Mouse (Mus musculus) heart, embryonic 12.5 days (tissue): Measurements from ENCODE around the gene Sla2. TPM values are rescaled to one million over a fixed set of nuclear protein-coding genes. Genes with fewer than 3 reads are reported as not detected.
"Not testable (repeated sequence)": the region's sequence is repeated elsewhere in the genome, so short reads cannot be mapped to it uniquely, and the experiment has no call there.

Experiments
- ATAC-seq: fragments of 200-750 bp; cut with Nextera tagmentation; 2 replicates; pipeline ENCODE4 v1.8.0; 2017; ENCODE audit warnings: moderate TSS enrichment, moderate library complexity; ENCODE audit not compliant: insufficient number of reproducible peaks, low FRiP score
- H3K27ac ChIP-seq: fragments of 300-500 bp; sonication (generic); 2 replicates; pipeline ENCODE4 v1.5.1; 2016; ENCODE audit warnings: mild to moderate bottlenecking, moderate library complexity; ENCODE audit not compliant: poor library complexity, severe bottlenecking
- H3K27me3 ChIP-seq: fragments of 300-500 bp; sonication (generic); replicated peaks from 2 replicates; pipeline ENCODE4 v1.6.1; 2016; ENCODE audit warnings: mild to moderate bottlenecking, moderate library complexity
- H3K36me3 ChIP-seq: fragments of 300-500 bp; sonication (generic); 2 replicates; pipeline ENCODE4 v1.6.1; 2016; ENCODE audit warnings: mild to moderate bottlenecking, moderate library complexity
- H3K4me1 ChIP-seq: fragments of 300-500 bp; sonication (generic); replicated peaks from 2 replicates; pipeline ENCODE4 v1.6.1; 2016; ENCODE audit warnings: mild to moderate bottlenecking
- H3K4me2 ChIP-seq: fragments of 300-500 bp; sonication (generic); 2 replicates; pipeline ENCODE4 v1.6.1; 2016; ENCODE audit warnings: mild to moderate bottlenecking, moderate library complexity
- H3K4me3 ChIP-seq: fragments of 300-500 bp; sonication (generic); 2 replicates; pipeline ENCODE4 v1.5.1; 2016; ENCODE audit warnings: mild to moderate bottlenecking
- H3K9ac ChIP-seq: fragments of 300-500 bp; sonication (generic); 2 replicates; pipeline ENCODE4 v1.6.1; 2016; ENCODE audit warnings: mild to moderate bottlenecking, moderate library complexity
- H3K9me3 ChIP-seq: fragments of 300-500 bp; sonication (generic); replicated peaks from 2 replicates; pipeline ENCODE4 v1.6.1; 2016; ENCODE audit warnings: mild to moderate bottlenecking, moderate library complexity
- WGBS: fragments of 180-500 bp; shearing (Covaris S2); methylation state at CpG from one replicate; pipeline ENCODE4 v1.1.7; 2016; 5-methylcytosine and 5-hydroxymethylcytosine counted together
- polyA plus RNA-seq: library from polyadenylated mRNA; unstranded; fragments of >200 nt; fragmentation: Nextera tagmentation; extraction: Ambion mirVana; gene quantifications from 2 replicates; pipeline ENCODE4 v1.2.1, GENCODE M21; 2016

Gene Sla2
- polyA plus RNA-seq, 1 experiment from 2014 or later, result 0.55 TPM

DNA sequence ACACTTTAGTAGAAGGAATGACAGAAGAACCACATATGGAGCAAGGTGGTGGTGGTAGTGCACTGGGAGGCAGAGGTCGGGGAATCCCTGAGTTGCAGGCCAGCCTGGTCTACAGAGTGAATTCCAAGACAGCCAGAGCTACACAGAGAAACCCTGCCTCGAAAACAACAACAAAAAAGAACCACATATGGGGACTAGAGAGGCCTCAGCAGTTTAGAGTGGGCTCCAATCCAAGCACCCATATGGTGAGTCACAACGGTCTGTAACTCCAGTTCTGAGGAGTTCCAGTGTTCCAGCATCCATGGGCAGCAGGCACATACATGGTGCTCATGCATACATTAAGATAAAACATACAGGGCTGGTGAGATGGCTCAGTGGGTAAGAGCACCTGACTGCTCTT is 22.5 kb downstream of the Sla2 start:
- H3K9ac ChIP-seq, result peak overlapping the region; percentile 98
- no peaks in the 10 kb centered on the region for H3K9me3 ChIP-seq
- peak overlapping the region; percentile 88 for H3K4me2 ChIP-seq
- WGBS, result 77% methylated on average over 3 of the region's 3 CpGs
- H3K27me3 ChIP-seq, result no peaks in the 10 kb centered on the region
- ATAC-seq, result no peak
- H3K4me1 ChIP-seq, result peaks cover 33% of the 10 kb centered on the region
- no peak overlapping the region for H3K27ac ChIP-seq
- peak overlapping the region; percentile 96 for H3K4me3 ChIP-seq
- H3K36me3 ChIP-seq, result peaks cover 43% of the 10 kb centered on the region

- Histone ChIP-seq H3K9ac (peak overlapping the region; percentile 98), H3K9me3 (no peaks in the 10 kb centered on the region), H3K36me3 (peaks cover 35% of the 10 kb centered on the region), H3K27me3 (no peaks in the 10 kb centered on the region), H3K4me2 (peak overlapping the region; percentile 88), H3K4me3 (peak overlapping the region; percentile 96), H3K4me1 (peaks cover 26% of the 10 kb centered on the region), H3K27ac (peak overlapping the region; percentile 89)
- under 1% methylated on average over 28 of the region's 28 CpGs for WGBS
- ATAC-seq, result no peak; the same call in 1 of the 2 replicates
Observed at GRCm38 (mm10) chr2:156863487-156864160, 23.4 kb downstream of the Sla2 start.

DNA sequence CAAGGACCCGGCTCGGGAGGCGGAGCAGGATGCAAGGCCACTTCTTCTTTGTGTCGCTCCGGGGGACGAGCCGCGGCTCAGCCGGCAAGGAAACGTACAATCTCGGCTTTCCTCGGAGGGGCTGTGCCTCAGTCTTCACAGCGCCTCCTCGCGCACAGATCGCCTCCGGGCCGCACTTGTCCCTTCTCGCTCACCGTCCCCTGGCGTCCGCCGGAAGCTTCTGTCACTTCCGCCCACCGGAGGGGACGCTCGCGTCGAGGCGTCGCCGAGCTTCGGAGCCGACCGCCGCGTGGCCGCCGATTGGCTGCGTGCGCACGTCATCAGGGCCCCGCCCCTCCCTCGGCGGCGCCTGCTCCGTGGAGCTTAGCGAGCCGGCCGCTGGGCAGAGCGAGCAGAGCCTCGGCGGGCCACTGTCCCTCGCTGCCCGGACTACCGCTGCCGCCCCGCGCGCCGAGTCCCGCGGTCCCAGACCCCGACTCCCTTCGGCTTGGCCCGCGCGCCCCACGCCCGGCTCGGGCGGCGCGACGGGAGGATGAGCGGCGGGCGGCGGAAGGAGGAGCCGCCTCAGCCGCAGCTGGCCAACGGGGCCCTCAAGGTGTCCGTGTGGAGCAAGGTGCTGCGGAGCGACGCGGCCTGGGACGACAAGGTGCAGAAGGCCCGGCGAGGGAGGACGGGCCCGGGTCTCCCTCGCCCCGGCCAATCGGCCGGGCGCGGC is 24.1 kb downstream of the Sla2 start, which contains the start of gene Rab5if:
Gene Rab5if (plus strand): TSS at position 357 of the 715 bp plus-strand sequence.
- H3K36me3 ChIP-seq, result peaks cover 34% of the 10 kb centered on the region
- no peaks in the 10 kb centered on the region for H3K27me3 ChIP-seq
- peak within 1 kb of the TSS; percentile 98 for H3K9ac ChIP-seq
- H3K27ac ChIP-seq, result peak within 1 kb of the TSS; percentile 93
- H3K4me2 ChIP-seq, result peak within 1 kb of the TSS; percentile 88
- under 1% methylated on average over 93 of the region's 98 CpGs for WGBS
- peaks cover 32% of the 10 kb centered on the region for H3K4me1 ChIP-seq
- H3K4me3 ChIP-seq, result peak within 1 kb of the TSS; percentile 96
- no peaks in the 10 kb centered on the region for H3K9me3 ChIP-seq
- ATAC-seq, result peak; percentile 96

DNA sequence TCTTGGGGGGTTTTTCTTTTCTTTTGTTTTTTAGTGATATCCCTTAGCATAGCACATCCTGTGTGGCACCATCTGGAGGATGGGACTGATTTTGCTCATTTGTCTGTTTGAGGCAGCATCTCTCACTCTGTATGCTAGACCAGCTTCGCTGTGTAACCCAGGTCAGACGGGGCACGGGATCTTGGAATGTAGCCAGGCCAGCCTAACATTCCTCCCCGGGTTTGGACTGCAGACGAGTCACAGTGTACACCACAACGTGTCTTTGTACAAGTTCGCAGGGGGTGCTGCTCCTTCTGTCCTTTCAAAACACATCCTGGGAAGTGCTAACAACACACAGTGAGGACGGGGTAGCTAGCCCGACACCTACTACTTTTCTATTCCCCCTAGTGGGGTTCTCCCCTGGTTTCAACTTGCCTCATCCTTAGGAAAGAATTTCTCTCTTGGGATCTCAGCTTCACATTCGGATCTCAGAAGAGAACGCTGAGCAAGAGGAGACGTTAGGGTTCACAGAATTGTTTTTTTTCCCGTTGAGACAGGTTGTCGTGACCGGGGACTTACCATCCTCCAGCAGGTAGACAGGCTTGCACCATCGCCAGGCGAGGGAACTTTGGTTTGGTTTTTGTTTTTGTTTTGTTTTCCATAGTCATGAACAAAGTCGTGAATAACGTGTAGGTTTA is 24.8 kb downstream of the Sla2 start:
- Histone ChIP-seq H3K27ac (peak overlapping the region; percentile 93), H3K9ac (peak overlapping the region; percentile 84), H3K9me3 (no peaks in the 10 kb centered on the region), H3K36me3 (peaks cover 27% of the 10 kb centered on the region), H3K4me2 (peak overlapping the region; percentile 83), H3K4me3 (peak overlapping the region; percentile 96), H3K27me3 (no peaks in the 10 kb centered on the region), H3K4me1 (peaks cover 38% of the 10 kb centered on the region)
- WGBS, result under 1% methylated on average over 19 of the region's 19 CpGs
- ATAC-seq, result 0 out of 2 replicates have a peak, but pooled peaks have one; percentile 2

GRCm38 (mm10) chr2:156858671-156859070 is 28.3 kb downstream of the Sla2 start:
- Histone ChIP-seq H3K27me3 (no peaks in the 10 kb centered on the region), H3K4me1 (peaks cover 28% of the 10 kb centered on the region), H3K36me3 (peaks cover 22% of the 10 kb centered on the region), H3K4me2 (no peak overlapping the region), H3K27ac (no peak overlapping the region), H3K9ac (no peak overlapping the region), H3K4me3 (no peak overlapping the region), H3K9me3 (no peaks in the 10 kb centered on the region)
- WGBS, result 83% methylated on average over 7 of the region's 7 CpGs
- ATAC-seq, result no peak

- Histone ChIP-seq H3K9ac (no peak within 1 kb of the TSS), H3K27ac (peak within 1 kb of the TSS; percentile 48), H3K4me3 (peak within 1 kb of the TSS; percentile 7; the same call in 1 of the 2 replicates), H3K4me2 (peak within 1 kb of the TSS; percentile 47), H3K9me3 (no peaks in the 10 kb centered on the region), H3K36me3 (peaks cover 26% of the 10 kb centered on the region), H3K27me3 (no peaks in the 10 kb centered on the region), H3K4me1 (peaks cover 28% of the 10 kb centered on the region)
- WGBS, result 84% methylated on average over 2 of the region's 2 CpGs
- ATAC-seq, result no peak
Observed at GRCm38 (mm10) chr2:156857835-156858234, 29.2 kb downstream of the Sla2 start, which contains the start of gene 4930518I15Rik. Gene 4930518I15Rik (minus strand): TSS chr2:156857946.

DNA sequence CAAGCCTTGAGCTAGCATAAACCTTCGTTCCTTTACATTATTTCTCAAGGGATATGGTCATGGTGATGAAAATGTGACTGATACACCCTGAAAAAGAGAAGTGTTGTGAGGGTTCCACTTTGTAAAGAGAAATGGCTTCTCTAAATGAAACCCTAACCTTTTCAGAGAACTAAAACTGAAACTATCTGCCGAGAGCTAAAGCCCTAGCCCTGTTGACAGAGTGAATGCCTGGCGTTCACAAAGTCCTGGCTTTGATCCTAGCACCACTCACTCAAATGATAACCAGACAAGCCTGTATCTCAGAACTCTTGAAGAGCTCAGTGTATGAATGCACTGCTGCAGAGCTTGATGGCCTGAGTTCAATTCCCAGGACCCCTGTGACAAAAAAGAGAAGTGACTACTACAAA is 29.6 kb downstream of the Sla2 start:
- Histone ChIP-seq H3K9me3 (no peaks in the 10 kb centered on the region), H3K36me3 (peaks cover 29% of the 10 kb centered on the region), H3K9ac (no peak overlapping the region), H3K4me2 (peak overlapping the region; percentile 47), H3K4me1 (peaks cover 28% of the 10 kb centered on the region), H3K27ac (peak overlapping the region; percentile 48), H3K27me3 (no peaks in the 10 kb centered on the region), H3K4me3 (peak overlapping the region; percentile 7; the same call in 1 of the 2 replicates)
- ATAC-seq, result no peak
- WGBS, result 28% methylated on average over 3 of the region's 3 CpGs

DNA sequence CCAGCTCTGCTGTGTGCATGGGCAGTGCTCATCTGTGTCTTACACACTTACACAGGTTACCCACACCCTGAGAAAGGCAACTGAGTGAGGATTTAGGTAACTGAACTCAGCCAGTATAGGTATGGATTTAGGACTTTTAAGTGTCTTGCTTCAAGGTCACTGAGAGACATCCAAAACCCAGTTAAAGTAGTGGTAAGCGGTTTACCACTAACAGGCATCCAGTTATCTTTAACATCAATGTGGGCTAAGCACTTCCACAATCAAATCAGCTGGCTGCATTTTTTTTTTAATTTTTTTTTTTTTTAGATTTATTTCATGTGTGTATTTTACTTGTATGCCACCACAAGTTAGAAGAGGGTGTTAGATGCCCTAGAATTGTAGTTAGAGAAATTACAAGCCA is 30.7 kb downstream of the Sla2 start:
- Histone ChIP-seq H3K36me3 (peaks cover 39% of the 10 kb centered on the region), H3K4me2 (no peak overlapping the region), H3K4me1 (peaks cover 22% of the 10 kb centered on the region), H3K4me3 (no peak overlapping the region), H3K27ac (no peak overlapping the region), H3K9ac (no peak overlapping the region), H3K9me3 (no peaks in the 10 kb centered on the region), H3K27me3 (no peaks in the 10 kb centered on the region)
- ATAC-seq, result no peak
- WGBS, result 85% methylated on average over 1 of the region's 1 CpGs

DNA sequence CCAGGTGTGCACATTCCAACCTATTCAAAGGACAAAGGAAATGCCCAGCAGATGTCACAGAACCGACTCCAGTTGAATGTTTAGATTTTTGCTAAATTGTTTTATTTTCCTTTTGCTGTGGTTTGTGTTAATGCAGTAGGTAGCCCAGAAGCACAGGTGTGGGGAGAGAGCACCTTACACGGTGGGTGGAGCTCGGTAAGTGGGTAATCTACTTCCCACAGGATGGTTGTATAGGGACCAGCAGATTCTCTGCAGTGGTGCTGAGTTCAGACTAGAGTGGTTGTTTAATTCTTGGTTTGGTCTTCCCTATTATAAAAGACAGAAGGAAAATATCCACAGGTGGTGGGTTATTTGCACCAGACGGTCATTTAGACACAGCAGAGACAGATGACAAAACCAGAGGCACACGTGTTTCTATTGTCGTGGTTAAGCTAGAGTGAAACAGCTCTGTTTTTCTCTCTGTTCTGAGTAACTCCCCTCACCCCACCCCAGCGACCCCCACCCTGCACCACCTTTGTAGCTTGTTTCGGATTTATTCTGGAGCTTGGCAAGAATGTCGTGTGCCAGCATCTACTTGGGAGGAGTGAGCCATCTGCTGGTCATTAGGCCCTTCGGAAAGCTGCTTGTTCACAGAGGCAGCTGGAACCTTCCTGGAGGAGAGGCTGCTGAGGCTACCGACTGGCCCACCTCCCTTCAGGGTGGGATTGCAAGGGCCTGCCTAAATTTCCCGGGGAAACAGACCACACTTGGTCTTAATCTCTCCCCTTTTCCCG is 32.8 kb downstream of the Sla2 start:
- ATAC-seq, H3K27me3 ChIP-seq, H3K27ac ChIP-seq, H3K4me3 ChIP-seq, H3K9ac ChIP-seq, H3K9me3 ChIP-seq, H3K4me2 ChIP-seq: not testable (repeated sequence)
- peaks cover 24% of the 10 kb centered on the region for H3K4me1 ChIP-seq
- 55% methylated on average over 13 of the region's 13 CpGs for WGBS
- H3K36me3 ChIP-seq, result peaks cover 58% of the 10 kb centered on the region

DNA sequence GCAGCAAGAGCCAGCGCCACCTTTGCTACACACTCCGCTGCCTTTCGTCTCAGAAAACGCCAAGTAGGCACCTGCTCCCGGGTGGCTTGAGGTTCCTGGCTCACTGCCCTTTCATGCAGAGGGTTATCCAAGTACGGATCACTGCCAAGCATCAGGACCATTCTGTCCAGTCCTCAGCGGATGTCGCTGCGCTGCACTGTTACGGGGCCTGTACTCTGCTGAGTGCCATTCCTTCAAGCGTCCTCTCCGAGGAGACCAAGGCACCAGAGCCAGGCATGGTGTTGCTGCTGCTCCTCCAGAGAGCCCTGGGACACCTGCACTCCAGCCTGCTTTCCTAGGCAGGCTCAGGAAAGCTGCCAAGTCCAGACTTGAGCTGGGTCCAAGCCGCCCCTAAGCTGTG is 33.4 kb downstream of the Sla2 start:
- 89% methylated on average over 9 of the region's 13 CpGs for WGBS
- not testable (repeated sequence) for H3K27me3 ChIP-seq, H3K9me3 ChIP-seq, ATAC-seq, H3K27ac ChIP-seq, H3K4me2 ChIP-seq, H3K4me3 ChIP-seq, H3K9ac ChIP-seq
- Histone ChIP-seq H3K4me1 (peaks cover 24% of the 10 kb centered on the region), H3K36me3 (peaks cover 63% of the 10 kb centered on the region)
